Mouse (Mus musculus): ENCODE results near the gene Irak4. TPM values are rescaled to one million over a fixed set of nuclear protein-coding genes. Genes with fewer than 3 reads are reported as not detected.
A peak's percentile ranks its signal among the peaks of the same experiment; 100 is the strongest.

The Irak4 gene
- polyA plus RNA-seq, 1 experiment from 2014 or later: 2.0 TPM

- no peak for DNase-seq (ENCODE audit: low spot score, missing footprints)
- H3K4me3 ChIP-seq (ENCODE audit: low read depth, low read length): no peak overlapping the region
- no peaks in the 10 kb centered on the region for H3K27me3 ChIP-seq (ENCODE audit: control insufficient read depth, insufficient read depth, low read length)
- no peak overlapping the region for H3K4me2 ChIP-seq
- no peak overlapping the region for H3K27ac ChIP-seq (ENCODE audit: low read depth, low read length)
- no peak for ATAC-seq (ENCODE audit: low FRiP score)
- 89% methylated on average over 28 of the region's 28 CpGs for WGBS
- no peaks in the 10 kb centered on the region for H3K36me3 ChIP-seq (ENCODE audit: control insufficient read depth, insufficient read depth, low read length)
- no peaks in the 10 kb centered on the region for H3K9me3 ChIP-seq (ENCODE audit: control insufficient read depth, low read length)
- no peaks in the 10 kb centered on the region for H3K4me1 ChIP-seq (ENCODE audit: control insufficient read depth, insufficient read depth, low read length)
- no peak overlapping the region for H3K9ac ChIP-seq (ENCODE audit: low read length)
Observed at GRCm38 (mm10) chr15:94523251-94523650, 20.2 kb upstream of the Irak4 start.

GRCm38 (mm10) chr15:94524956-94525355 lies 18.5 kb upstream of the Irak4 start:
- Histone ChIP-seq H3K9ac (ENCODE audit: low read length) (no peak overlapping the region), H3K9me3 (ENCODE audit: control insufficient read depth, low read length) (no peaks in the 10 kb centered on the region), H3K4me3 (ENCODE audit: low read depth, low read length) (no peak overlapping the region), H3K36me3 (ENCODE audit: control insufficient read depth, insufficient read depth, low read length) (no peaks in the 10 kb centered on the region), H3K4me1 (ENCODE audit: control insufficient read depth, insufficient read depth, low read length) (no peaks in the 10 kb centered on the region), H3K27ac (ENCODE audit: low read depth, low read length) (no peak overlapping the region), H3K4me2 (no peak overlapping the region), H3K27me3 (ENCODE audit: control insufficient read depth, insufficient read depth, low read length) (no peaks in the 10 kb centered on the region)
- ATAC-seq (ENCODE audit: low FRiP score): no peak
- no peak for DNase-seq (ENCODE audit: low spot score, missing footprints)
- 86% methylated on average over 12 of the region's 12 CpGs for WGBS

GRCm38 (mm10) chr15:94530519-94530918 lies 12.9 kb upstream of the Irak4 start:
- no peak overlapping the region for H3K4me2 ChIP-seq
- no peaks in the 10 kb centered on the region for H3K9me3 ChIP-seq (ENCODE audit: control insufficient read depth, low read length)
- H3K27ac ChIP-seq (ENCODE audit: low read depth, low read length): no peak overlapping the region
- no peak overlapping the region for H3K9ac ChIP-seq (ENCODE audit: low read length)
- H3K4me3 ChIP-seq (ENCODE audit: low read depth, low read length): no peak overlapping the region
- DNase-seq (ENCODE audit: low spot score, missing footprints) (no peak), ATAC-seq (ENCODE audit: low FRiP score) (no peak)
- no peaks in the 10 kb centered on the region for H3K27me3 ChIP-seq (ENCODE audit: control insufficient read depth, insufficient read depth, low read length)
- no peaks in the 10 kb centered on the region for H3K36me3 ChIP-seq (ENCODE audit: control insufficient read depth, insufficient read depth, low read length)
- WGBS: 93% methylated on average over 3 of the region's 3 CpGs
- H3K4me1 ChIP-seq (ENCODE audit: control insufficient read depth, insufficient read depth, low read length): no peaks in the 10 kb centered on the region

DNA sequence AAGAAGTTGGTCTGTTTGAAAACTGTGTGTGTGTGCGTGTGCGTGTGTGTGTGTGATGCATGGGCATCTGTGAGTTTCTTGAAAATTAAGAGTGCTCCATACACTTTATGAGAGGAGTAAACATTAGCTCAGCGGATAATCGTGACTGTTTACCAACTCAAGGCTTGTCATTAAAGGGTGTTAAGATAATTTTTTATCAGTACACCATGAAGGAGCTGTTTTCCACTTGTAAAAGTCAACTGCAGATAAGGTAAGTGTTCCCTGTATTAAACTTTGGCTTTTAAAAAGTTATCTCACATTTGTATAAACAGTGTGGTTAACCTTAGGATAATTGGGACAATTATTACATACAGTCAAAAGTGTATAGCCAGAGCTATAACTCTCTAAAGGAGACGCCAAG lies 11.1 kb upstream of the Irak4 start:
- Histone ChIP-seq H3K4me3 (ENCODE audit: low read depth, low read length) (no peak overlapping the region), H3K27me3 (ENCODE audit: control insufficient read depth, insufficient read depth, low read length) (no peaks in the 10 kb centered on the region), H3K36me3 (ENCODE audit: control insufficient read depth, insufficient read depth, low read length) (no peaks in the 10 kb centered on the region), H3K9ac (ENCODE audit: low read length) (no peak overlapping the region), H3K27ac (ENCODE audit: low read depth, low read length) (no peak overlapping the region), H3K9me3 (ENCODE audit: control insufficient read depth, low read length) (no peaks in the 10 kb centered on the region), H3K4me2 (no peak overlapping the region), H3K4me1 (ENCODE audit: control insufficient read depth, insufficient read depth, low read length) (no peaks in the 10 kb centered on the region)
- ATAC-seq (ENCODE audit: low FRiP score) (no peak), DNase-seq (ENCODE audit: low spot score, missing footprints) (no peak)
- 91% methylated on average over 5 of the region's 5 CpGs for WGBS

GRCm38 (mm10) chr15:94532956-94533355 lies 10.5 kb upstream of the Irak4 start:
- Histone ChIP-seq H3K36me3 (ENCODE audit: control insufficient read depth, insufficient read depth, low read length) (no peaks in the 10 kb centered on the region), H3K27ac (ENCODE audit: low read depth, low read length) (no peak overlapping the region), H3K27me3 (ENCODE audit: control insufficient read depth, insufficient read depth, low read length) (no peaks in the 10 kb centered on the region), H3K9me3 (ENCODE audit: control insufficient read depth, low read length) (no peaks in the 10 kb centered on the region), H3K4me1 (ENCODE audit: control insufficient read depth, insufficient read depth, low read length) (no peaks in the 10 kb centered on the region), H3K4me2 (no peak overlapping the region), H3K4me3 (ENCODE audit: low read depth, low read length) (no peak overlapping the region), H3K9ac (ENCODE audit: low read length) (no peak overlapping the region)
- ATAC-seq (ENCODE audit: low FRiP score) (no peak), DNase-seq (ENCODE audit: low spot score, missing footprints) (no peak)
- WGBS: 94% methylated on average over 6 of the region's 6 CpGs

- Histone ChIP-seq H3K9me3 (ENCODE audit: control insufficient read depth, low read length) (no peaks in the 10 kb centered on the region), H3K4me2 (no peak overlapping the region), H3K9ac (ENCODE audit: low read length) (no peak overlapping the region), H3K4me1 (ENCODE audit: control insufficient read depth, insufficient read depth, low read length) (no peaks in the 10 kb centered on the region), H3K4me3 (ENCODE audit: low read depth, low read length) (no peak overlapping the region), H3K36me3 (ENCODE audit: control insufficient read depth, insufficient read depth, low read length) (no peaks in the 10 kb centered on the region), H3K27ac (ENCODE audit: low read depth, low read length) (no peak overlapping the region), H3K27me3 (ENCODE audit: control insufficient read depth, insufficient read depth, low read length) (no peaks in the 10 kb centered on the region)
- WGBS: 87% methylated on average over 7 of the region's 7 CpGs
- ATAC-seq (ENCODE audit: low FRiP score) (no peak), DNase-seq (ENCODE audit: low spot score, missing footprints) (no peak)
Observed at GRCm38 (mm10) chr15:94535521-94535920, 7.9 kb upstream of the Irak4 start.

GRCm38 (mm10) chr15:94539296-94539695 lies 4.1 kb upstream of the Irak4 start:
- H3K9ac ChIP-seq (ENCODE audit: low read length): no peak overlapping the region
- H3K4me1 ChIP-seq (ENCODE audit: control insufficient read depth, insufficient read depth, low read length): no peaks in the 10 kb centered on the region
- no peaks in the 10 kb centered on the region for H3K27me3 ChIP-seq (ENCODE audit: control insufficient read depth, insufficient read depth, low read length)
- DNase-seq (ENCODE audit: low spot score, missing footprints) (no peak), ATAC-seq (ENCODE audit: low FRiP score) (no peak)
- H3K4me2 ChIP-seq: no peak overlapping the region
- no peaks in the 10 kb centered on the region for H3K36me3 ChIP-seq (ENCODE audit: control insufficient read depth, insufficient read depth, low read length)
- H3K27ac ChIP-seq (ENCODE audit: low read depth, low read length): no peak overlapping the region
- H3K9me3 ChIP-seq (ENCODE audit: control insufficient read depth, low read length): no peaks in the 10 kb centered on the region
- WGBS: 87% methylated on average over 3 of the region's 3 CpGs
- H3K4me3 ChIP-seq (ENCODE audit: low read depth, low read length): no peak overlapping the region

DNA sequence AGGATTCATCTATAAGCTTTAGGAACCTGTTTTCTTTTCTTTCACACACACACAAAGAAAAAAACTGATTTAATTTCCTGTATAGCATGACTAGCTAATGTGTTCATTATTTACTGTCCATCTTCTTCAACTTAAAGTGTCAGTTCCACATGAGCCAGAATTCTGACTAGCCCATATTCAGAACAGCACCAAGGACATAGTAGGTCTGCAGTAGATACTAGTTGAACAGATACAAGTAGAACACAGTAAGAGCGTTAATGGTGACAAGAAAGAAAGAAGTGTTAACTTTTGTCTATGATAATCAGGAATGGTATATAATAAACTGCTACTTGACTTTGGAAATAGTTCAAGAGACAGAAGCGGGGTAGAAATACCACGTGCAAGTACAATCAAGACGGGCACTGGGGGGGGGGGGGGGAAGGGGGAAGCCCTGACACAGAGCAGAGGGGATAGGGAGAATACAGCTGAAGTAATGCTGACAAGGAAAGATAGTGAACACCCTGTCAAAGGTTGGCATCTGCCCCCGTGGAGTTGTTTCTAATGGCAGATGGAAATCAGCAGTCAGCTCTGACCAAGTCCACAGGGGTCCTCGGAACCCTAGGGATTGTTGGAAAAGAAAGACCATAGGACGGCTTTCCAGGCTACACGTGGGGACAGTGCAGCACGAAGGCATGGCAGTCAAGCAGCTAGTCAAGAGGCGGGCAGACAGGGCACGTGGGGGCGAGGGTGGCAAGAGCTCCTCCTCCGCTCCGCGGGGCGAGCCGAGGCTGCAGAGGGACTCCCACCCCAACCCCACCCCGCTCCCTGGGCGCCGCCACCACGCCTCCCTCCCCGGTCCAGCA lies 655 bp upstream of the Irak4 start:
- 15% methylated on average over 22 of the region's 22 CpGs for WGBS
- H3K9ac ChIP-seq (ENCODE audit: low read length): peak overlapping the region; percentile 68
- peak overlapping the region; percentile 58 for H3K4me2 ChIP-seq
- no peak overlapping the region for H3K27ac ChIP-seq (ENCODE audit: low read depth, low read length)
- H3K4me3 ChIP-seq (ENCODE audit: low read depth, low read length): peak overlapping the region; percentile 64
- DNase-seq (ENCODE audit: low spot score, missing footprints): no peak
- no peaks in the 10 kb centered on the region for H3K36me3 ChIP-seq (ENCODE audit: control insufficient read depth, insufficient read depth, low read length)
- H3K9me3 ChIP-seq (ENCODE audit: control insufficient read depth, low read length): no peaks in the 10 kb centered on the region
- peak; percentile 87 for ATAC-seq (ENCODE audit: low FRiP score)
- no peaks in the 10 kb centered on the region for H3K4me1 ChIP-seq (ENCODE audit: control insufficient read depth, insufficient read depth, low read length)
- no peaks in the 10 kb centered on the region for H3K27me3 ChIP-seq (ENCODE audit: control insufficient read depth, insufficient read depth, low read length)

DNA sequence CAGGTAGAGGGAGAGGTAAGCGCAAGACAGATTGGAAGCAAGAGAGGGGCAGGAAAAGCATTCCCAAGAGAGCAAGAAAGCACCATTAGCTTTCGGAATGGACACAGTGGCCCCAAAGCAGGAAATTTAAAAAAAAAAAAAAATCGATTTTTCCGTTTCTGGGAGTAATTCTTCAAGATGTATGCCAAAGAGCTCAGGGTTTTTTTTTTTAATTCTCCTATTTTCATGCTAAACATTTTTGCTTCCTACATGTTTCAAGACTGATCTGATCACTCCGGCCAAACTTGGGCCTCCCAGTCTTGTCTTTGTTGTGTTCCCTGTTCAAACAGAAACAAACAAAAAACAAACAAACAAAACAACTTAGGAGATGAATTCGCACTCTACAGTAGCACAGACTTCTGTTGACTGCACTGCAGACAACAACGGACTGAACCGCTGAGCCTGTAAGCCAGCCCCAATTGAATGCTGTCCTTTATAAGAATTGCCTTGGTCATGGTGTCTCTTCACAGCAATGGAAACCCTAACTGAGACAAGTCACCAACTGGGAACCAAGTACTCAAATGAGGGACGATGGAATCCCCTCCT lies 701 bp downstream of the Irak4 start:
- no peak for ATAC-seq (ENCODE audit: low FRiP score)
- Histone ChIP-seq H3K4me3 (ENCODE audit: low read depth, low read length) (peak overlapping the region; percentile 64), H3K9me3 (ENCODE audit: control insufficient read depth, low read length) (no peaks in the 10 kb centered on the region), H3K9ac (ENCODE audit: low read length) (peak overlapping the region; percentile 68), H3K4me2 (peak overlapping the region; percentile 58), H3K36me3 (ENCODE audit: control insufficient read depth, insufficient read depth, low read length) (no peaks in the 10 kb centered on the region), H3K4me1 (ENCODE audit: control insufficient read depth, insufficient read depth, low read length) (no peaks in the 10 kb centered on the region), H3K27ac (ENCODE audit: low read depth, low read length) (no peak overlapping the region), H3K27me3 (ENCODE audit: control insufficient read depth, insufficient read depth, low read length) (no peaks in the 10 kb centered on the region)
- WGBS: 43% methylated on average over 9 of the region's 9 CpGs
- no peak for DNase-seq (ENCODE audit: low spot score, missing footprints)

Measured in midbrain, embryonic 11.5 days (tissue).